Mouse (Mus musculus) adrenal gland, postnatal 14 days (tissue): ENCODE measurements around the gene Lrrc10b. TPM values are rescaled to one million over a fixed set of nuclear protein-coding genes. Genes with fewer than 3 reads are reported as not detected.

Experiments used
- DNase-seq: peaks from one replicate; pipeline ENCODE4 v3.0.0; 2021; ENCODE audit warnings: mixed read lengths
- total RNA-seq: library from RNA; stranded (reverse); gene quantifications from 2 replicates; pipeline ENCODE4 v1.2.3, GENCODE M21; 2021

Gene Lrrc10b
- total RNA-seq, 1 experiment from 2014 or later, result 5.8 TPM

DNA sequence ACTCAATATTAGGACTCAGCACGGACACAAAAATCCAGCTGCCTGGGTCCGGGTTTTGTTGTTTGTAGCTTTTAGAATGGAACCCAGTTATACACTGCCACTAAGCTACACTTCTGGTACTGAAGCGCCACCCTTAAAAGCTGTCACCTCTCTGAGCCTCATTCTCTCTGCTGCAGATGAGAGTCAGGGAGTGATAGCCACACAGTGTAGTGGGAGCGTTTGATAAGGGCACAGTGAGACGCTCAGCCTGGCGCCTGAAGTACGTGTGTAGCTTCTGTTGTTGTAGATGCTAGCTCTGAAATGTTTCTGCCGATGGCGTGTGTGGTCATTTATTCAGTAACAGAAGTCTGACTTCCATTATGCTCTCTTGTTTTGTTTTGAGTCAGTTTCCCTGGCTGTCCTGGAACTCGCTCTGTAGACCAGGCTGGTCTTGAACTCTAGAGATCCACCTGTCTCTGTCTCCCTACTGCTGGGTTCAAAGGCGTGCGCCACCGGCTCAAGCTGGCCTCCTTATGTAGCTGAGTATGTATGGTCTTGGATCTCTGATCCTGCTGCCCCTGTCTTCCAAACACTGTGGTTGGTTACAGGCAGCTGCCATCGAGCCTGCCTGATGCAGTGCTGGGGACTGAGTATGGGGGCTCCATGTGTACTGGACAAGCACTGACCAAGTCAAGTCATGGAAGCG is 12.4 kb downstream of the Lrrc10b start:
- no peak for DNase-seq

- no peak for DNase-seq
Measured at GRCm38 (mm10) chr19:10437521-10437920, 19.8 kb downstream of the Lrrc10b start.

DNA sequence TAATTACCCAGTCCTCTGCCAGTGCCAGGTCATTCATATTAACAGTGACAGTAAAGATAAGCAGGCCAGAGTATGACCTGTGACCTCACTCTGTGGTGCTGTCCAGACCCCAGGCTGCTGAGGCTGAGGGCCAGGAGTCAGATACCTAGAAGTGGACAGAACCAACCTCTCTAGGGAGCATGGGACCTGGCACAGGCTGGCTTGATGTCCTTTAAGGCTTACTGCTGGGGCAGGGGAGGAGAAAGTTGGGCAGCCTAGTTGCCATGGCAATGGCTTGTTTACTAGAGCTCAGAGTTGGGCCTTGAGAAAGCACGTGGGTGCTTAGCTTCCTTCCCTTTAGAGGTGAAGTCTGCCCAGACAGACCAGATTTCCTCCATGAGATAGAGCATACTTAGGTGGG is 20.5 kb downstream of the Lrrc10b start:
- peak; percentile 59 for DNase-seq

GRCm38 (mm10) chr19:10435908-10436307 is 21.4 kb downstream of the Lrrc10b start:
- peak; percentile 80 for DNase-seq

GRCm38 (mm10) chr19:10434927-10435326 is 22.3 kb downstream of the Lrrc10b start:
- no peak for DNase-seq

DNA sequence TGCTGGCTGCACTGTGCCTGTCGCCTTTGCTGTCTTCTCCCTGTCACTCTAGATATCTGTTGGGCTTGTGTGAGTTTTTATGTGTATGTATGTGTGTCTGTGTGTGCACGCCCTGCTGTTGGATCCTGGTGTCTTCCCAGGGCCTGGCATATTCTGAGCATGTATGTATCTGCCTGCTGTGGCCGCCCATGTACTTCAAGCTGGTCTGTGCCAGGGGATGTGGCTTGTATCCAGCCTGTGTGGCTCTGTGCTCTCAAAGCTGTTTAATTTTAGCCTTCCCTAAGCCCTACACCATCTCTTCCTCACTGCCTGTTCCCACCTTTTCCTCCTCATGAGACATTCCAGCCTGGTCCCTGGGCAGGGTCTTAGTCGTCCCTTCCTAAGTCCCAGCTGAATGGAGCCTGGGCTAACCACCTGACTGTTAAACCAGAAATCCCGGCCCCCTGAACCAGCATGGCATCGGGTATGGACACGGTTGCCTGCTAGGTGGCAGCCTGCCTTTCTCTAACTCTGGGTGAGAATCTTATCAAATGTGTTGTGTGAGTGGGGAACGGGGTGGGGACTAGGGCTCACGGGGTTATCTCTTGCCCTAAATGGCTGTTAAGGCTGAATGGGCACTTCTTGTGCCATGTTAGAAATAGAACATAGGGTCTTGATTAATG is 23.3 kb downstream of the Lrrc10b start:
- no peak for DNase-seq

DNA sequence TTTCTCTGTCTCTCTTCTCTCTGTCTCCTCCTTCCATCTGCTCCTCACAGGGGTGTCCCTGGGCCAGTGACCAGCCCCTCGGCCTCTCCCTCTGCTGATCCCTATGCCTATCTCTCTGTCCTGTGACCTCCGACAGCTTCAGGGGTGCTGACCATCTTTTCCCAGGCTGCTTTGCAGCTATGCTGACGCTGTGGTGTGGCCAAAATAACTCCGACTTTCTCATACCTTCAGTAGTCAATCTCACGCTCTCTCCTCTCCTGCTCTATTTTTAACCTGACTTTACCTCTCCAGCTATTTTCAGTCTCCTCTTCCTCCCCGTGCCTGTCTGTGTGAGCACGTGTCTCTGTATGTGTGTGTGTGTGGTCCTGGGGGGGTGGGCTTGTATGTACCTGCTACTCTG is 24.0 kb downstream of the Lrrc10b start:
- no peak for DNase-seq

DNA sequence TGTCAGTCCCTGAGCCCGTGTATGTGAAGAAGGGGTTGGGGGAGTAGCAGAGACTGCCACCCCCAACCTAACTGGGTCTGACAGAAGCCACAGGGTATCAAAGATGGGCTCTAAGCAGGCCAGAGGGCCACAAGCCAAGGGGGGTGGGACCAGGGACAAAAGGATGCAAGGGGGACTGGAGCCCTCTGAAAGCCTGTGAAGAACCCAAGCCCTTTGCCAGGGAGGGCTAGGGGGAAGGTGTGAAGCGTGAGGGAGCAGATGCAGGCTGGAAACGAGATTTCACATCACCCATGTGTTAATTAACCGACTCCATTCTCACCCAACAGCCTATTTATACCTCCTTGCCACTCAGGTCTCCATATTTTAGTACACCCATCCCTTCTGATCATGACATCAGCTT is 25.4 kb downstream of the Lrrc10b start:
- no peak for DNase-seq

GRCm38 (mm10) chr19:10431410-10431809 is 25.9 kb downstream of the Lrrc10b start:
- no peak for DNase-seq

DNA sequence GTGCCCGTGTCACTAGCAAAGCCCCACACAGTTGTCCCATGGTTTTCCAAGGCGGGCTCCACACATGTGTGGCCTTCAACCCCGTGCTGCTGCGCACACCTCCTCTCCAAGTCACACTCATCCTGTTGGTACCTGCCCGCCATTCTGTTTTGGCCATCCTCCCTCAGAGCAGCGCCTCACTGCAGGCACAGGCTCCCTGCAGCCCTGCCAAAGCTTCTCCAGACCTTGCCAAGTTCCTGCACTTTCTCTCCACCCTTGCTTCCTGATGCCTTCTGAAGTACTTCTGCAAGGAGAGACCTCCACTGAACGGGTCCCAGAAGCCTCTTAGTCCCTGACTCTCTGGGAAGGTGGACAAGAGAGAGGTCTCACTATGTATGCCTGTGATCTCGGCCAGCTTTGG is 27.9 kb downstream of the Lrrc10b start:
- DNase-seq, result no peak

- no peak for DNase-seq
Measured at GRCm38 (mm10) chr19:10427431-10427830, 29.8 kb downstream of the Lrrc10b start.

DNA sequence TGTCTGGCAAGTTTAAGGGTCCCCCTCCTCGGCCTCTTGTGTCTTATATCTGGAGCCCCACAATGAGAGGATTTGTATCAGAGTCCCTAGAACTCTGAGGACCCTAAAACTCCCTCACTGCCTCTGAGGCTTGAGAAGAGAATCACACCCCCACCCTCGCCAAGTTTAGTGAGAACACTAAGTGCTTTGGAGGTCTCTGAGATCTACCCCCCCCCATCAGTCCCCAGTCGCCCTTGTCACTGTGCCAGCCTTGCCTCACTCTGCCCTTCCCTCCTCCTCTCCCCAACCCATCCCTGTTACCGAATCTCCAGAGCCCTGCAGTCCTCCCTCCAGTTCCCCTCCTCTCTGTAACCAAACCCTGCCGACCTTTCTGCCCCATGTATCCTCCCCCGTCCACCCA is 30.5 kb downstream of the Lrrc10b start:
- DNase-seq, result no peak

DNA sequence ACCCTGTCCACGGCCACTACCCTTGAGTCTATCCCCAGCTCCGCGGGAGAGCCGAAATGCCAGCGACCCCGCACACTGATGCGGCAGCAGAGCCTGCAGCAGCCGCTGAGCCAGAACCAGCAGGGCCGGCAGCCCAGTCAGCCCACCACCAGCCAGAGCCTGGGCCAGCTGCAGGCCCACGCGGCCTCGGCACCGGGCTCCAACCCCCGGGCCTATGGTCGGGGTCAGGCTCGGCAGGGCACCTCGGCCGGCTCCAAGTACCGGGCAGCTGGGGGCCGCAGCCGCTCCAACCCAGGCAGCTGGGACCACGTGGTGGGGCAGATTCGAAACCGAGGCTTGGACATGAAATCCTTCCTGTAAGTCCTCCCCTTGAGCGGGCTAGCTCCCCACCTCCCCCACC is 31.0 kb downstream of the Lrrc10b start:
- DNase-seq, result no peak

GRCm38 (mm10) chr19:10425484-10426270 is 31.6 kb downstream of the Lrrc10b start:
- DNase-seq, result no peak

- no peak for DNase-seq
Measured at GRCm38 (mm10) chr19:10424751-10425150, 32.5 kb downstream of the Lrrc10b start.

GRCm38 (mm10) chr19:10421986-10422976 is 35.0 kb downstream of the Lrrc10b start:
- no peak for DNase-seq

DNA sequence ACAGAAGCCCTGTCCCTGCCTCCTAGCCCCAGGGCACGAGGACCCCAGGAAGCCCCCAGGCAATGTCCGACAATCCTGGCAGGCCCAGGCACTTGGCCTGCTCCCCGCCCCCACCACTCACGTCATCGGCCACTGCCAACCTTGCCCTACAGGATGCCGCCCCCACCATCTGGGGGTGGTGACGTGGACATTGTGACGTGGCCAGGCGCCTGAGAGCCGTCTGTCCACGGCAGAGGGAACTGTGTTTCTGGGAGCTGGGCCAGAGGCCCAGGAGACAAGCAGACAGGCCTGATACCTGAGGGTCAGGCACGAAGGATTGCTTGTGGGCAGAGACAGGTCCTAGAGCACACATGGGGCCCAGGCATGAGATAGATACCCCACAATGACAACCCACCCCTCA is 39.8 kb downstream of the Lrrc10b start:
- DNase-seq, result peak; percentile 66

DNA sequence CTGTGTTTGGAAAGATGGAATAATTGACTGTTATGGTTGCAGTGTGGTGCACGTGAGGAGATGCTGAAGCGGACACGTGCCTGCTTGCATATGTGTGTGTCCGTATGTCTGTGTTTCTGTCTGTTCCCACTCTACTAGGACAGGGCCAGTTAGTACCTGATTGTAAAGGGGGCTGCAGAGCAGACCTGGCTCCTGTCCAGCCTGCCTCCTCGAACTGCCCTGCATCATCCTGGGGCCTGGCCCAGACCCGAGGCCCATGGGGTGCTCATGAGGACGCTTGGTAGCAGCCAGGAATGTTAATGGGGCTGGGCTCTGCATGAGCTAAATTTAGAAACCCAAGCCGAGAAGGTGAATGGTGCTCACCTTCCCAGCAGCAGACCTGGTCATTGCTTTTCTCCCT is 40.4 kb downstream of the Lrrc10b start:
- DNase-seq, result no peak

DNA sequence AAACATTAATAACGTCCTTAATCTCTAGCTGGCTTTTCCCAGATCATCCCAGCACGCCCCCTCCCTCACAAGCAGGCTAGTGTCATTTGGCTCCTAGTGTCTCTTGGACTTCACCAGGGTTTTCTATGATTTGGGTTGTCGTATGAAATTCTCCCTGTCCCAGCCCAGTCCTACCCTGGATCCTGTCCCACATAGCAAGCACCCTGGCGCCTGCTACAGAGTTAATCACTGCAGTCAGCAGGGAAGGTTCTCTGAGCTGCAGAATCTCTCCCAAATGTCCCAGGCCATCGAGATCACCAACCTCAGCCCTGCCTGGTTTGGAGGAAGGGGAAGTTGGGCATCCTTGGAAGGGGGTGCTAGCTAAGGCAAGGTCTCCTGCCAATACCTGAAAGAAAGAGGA is 41.8 kb downstream of the Lrrc10b start:
- no peak for DNase-seq

- no peak for DNase-seq
Measured at GRCm38 (mm10) chr19:10413701-10414242, 43.5 kb downstream of the Lrrc10b start.
